Mouse (Mus musculus) c-Kit-positive CD71-negative TER-119-negative erythroid progenitor cells, embryonic 14.5 days (primary cell): ENCODE measurements around the gene Fbxl8.

Source experiments
- DNase-seq: peaks from one replicate; pipeline ENCODE4 v3.0.0-alpha.2; 2013; ENCODE audit warnings: low read depth

Gene Fbxl8

GRCm38 (mm10) chr8:105304325-105305210 lies 40.1 kb downstream of the Fbxl8 start:
- DNase-seq, result no peak

- DNase-seq, result no peak
Measured at GRCm38 (mm10) chr8:105305211-105306145, 41.0 kb downstream of the Fbxl8 start, which contains the start of gene Elmo3. Gene Elmo3, plus strand, starts transcription at chr8:105305601.

- no peak for DNase-seq
Measured at GRCm38 (mm10) chr8:105306146-105306691, 41.8 kb downstream of the Fbxl8 start.

GRCm38 (mm10) chr8:105307670-105308069 lies 43.2 kb downstream of the Fbxl8 start:
- DNase-seq, result no peak

GRCm38 (mm10) chr8:105308428-105308827 lies 44.0 kb downstream of the Fbxl8 start:
- no peak for DNase-seq

GRCm38 (mm10) chr8:105309142-105309847 lies 44.8 kb downstream of the Fbxl8 start:
- DNase-seq, result no peak

- DNase-seq, result no peak
Measured at GRCm38 (mm10) chr8:105310118-105310517, 45.7 kb downstream of the Fbxl8 start.

- DNase-seq, result no peak
Measured at GRCm38 (mm10) chr8:105311718-105312117, 47.3 kb downstream of the Fbxl8 start.

GRCm38 (mm10) chr8:105312891-105313481 lies 48.5 kb downstream of the Fbxl8 start:
- no peak for DNase-seq

GRCm38 (mm10) chr8:105313622-105314402 lies 49.4 kb downstream of the Fbxl8 start:
- no peak for DNase-seq

- no peak for DNase-seq
Measured at GRCm38 (mm10) chr8:105315073-105315769, 50.8 kb downstream of the Fbxl8 start.

- no peak for DNase-seq
Measured at GRCm38 (mm10) chr8:105317941-105318340, 53.5 kb downstream of the Fbxl8 start.

- DNase-seq, result no peak
Measured at GRCm38 (mm10) chr8:105318662-105319190, 54.3 kb downstream of the Fbxl8 start.
